Mouse (Mus musculus) gastrocnemius, postnatal 14 days (tissue): Measurements from ENCODE around the gene Hyou1. TPM values are rescaled to one million over a fixed set of nuclear protein-coding genes. Genes with fewer than 3 reads are reported as not detected.

Experiments
- DNase-seq: peaks from one replicate; pipeline ENCODE4 v3.0.0; 2021; ENCODE audit warnings: mixed read lengths
- intact Hi-C: fragments of 180-260 bp; cut with DNase I; formaldehyde crosslinking; loops from one replicate; pipeline ENCODE4 v1.15.1; 2025; ENCODE audit warnings: low total_unique reads
- microRNA-seq, 2 experiments: library from miRNA; unstranded; fragments of <30 nt; microRNA quantifications; one replicate each; pipeline ENCODE4 v1.2.0; 2021
- total RNA-seq, 2 experiments: library from RNA; stranded (reverse); gene quantifications; 2 replicates each; pipeline ENCODE4 v1.2.3; 2021

The Hyou1 gene
- total RNA-seq, 2 experiments from 2014 or later, result 25.9 to 30.6 TPM

DNA sequence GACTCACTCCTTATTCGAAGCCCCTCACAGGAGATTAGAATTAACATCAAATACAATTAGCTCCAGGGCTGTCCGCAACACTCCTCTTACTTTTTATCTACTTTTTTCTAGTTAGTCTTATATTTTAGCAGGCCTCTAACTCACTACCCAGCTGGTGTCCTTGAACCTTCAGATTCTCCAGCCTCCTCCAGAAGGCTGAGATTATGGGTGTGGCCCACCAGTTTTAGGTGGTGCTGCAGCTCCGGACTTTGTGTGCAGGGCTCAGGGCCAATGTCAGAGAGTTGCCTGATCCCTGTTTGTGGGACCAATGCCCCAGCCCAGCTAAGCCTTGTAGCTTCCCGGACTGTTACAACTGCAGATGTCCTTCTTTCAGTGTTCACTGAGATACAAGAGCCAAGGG is 44.3 kb downstream of the Hyou1 start:
- intact Hi-C loops, result no loop called here
- no peak for DNase-seq

DNA sequence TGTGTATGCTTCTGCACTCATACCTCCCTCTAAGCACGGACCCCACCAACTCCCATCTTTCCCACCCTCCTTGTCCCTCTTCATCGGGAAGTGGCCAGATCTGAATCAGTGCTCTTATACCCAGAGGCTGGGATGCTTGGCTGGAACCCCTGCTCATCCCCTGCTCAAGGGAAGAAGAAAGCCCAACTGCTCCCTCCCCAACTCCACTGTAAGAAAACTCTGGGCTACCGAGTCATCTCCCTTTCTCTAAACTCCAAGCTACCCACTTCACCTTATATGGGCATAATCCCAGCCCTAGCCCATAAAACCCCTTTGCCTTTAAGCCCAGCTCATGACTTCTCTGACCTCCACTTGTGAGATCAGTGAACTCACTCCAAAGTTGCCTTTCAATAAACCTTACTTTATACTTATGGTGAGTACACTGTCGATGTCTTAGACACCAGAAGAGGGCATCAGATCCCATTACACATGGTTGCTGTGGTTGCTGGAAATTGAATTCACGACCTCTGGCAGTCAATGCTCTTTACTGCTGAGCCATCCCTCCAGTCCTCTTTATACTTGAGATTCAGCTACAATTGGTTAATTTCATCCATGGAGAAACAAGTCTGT is 53.4 kb downstream of the Hyou1 start:
- intact Hi-C loops, result no loop called here
- DNase-seq, result no peak

GRCm38 (mm10) chr9:44435747-44436146 is 56.5 kb downstream of the Hyou1 start:
- DNase-seq, result no peak
- intact Hi-C loops, result no loop called here

DNA sequence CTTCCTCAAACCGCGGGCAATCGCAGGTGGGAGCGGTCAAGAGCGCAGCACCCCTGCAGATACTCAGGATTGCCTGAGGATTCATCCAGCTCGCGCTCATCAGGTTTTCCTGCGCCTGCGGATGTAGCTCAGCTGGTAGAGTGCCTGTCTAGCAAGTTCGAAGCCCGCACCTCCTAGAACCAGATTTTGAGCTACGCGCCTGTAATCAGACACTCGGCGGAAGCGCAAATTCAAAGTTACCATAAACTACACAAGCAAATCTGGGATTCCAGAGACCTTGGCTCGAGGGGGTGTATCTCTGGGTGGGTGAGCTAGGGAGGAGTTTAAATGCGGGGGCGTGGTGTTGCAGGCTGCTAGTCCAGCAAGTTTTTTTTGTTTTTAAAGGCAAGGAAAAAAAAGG is 61.7 kb downstream of the Hyou1 start, which contains the start of gene Foxr1:
TSS of gene Foxr1 (minus strand) at position 176 of the 400 bp plus-strand sequence.
- intact Hi-C loops, result no loop called here

More for the DNA sequence above, 61.7 kb downstream of the Hyou1 start, which contains the start of gene Foxr1:
- DNase-seq, result no peak

Small RNA genes within 50 kb of the gene (microRNA-seq; reads per million reads assigned to microRNA genes)
- gene Gm44335 (0 reads per million in 2 experiments), gene Mir7085 (0.32 to 1.5 reads per million in 2 experiments)

Other genes starting within 250 kb of the Hyou1 start
- 10 to 100 TPM; 62.3 to 83.8 TPM for gene Mcam, start 245.0 kb upstream of the Hyou1 start, total RNA-seq
- 10 to 100 TPM; 12.1 to 12.8 TPM for gene Cbl, start 145.4 kb upstream of the Hyou1 start, total RNA-seq
- gene Ccdc153, start 138.8 kb upstream of the Hyou1 start, total RNA-seq, result not detected
- under 1 TPM; 0.86 to 0.98 TPM for gene Pdzd3, start 128.0 kb upstream of the Hyou1 start, total RNA-seq
- gene Nlrx1, start 110.9 kb upstream of the Hyou1 start, total RNA-seq, result 10 to 100 TPM; 26.0 to 26.2 TPM
- gene Abcg4, start 90.9 kb upstream of the Hyou1 start, total RNA-seq, result under 1 TPM; 0.58 to 0.94 TPM
- 1 to 10 TPM; 5.8 to 6.0 TPM for gene Hinfp, start 73.8 kb upstream of the Hyou1 start, total RNA-seq
- 10 to 100 TPM; 12.1 to 13.7 TPM for gene C2cd2l, start 59.2 kb upstream of the Hyou1 start, total RNA-seq
- gene Dpagt1, start 53.5 kb upstream of the Hyou1 start, total RNA-seq, result 10 to 100 TPM; 12.5 to 14.0 TPM
- gene H2afx, start 44.8 kb upstream of the Hyou1 start, total RNA-seq, result 10 to 100 TPM; 21.7 to 24.8 TPM
- gene Hmbs, start 35.3 kb upstream of the Hyou1 start, total RNA-seq, result 10 to 100 TPM; 24.2 to 25.5 TPM
- 10 to 100 TPM; 15.6 to 16.9 TPM for gene Vps11, start 17.8 kb upstream of the Hyou1 start, total RNA-seq
- 100 to 1,000 TPM; 164 to 179 TPM for gene Slc37a4, start 17.4 kb downstream of the Hyou1 start, total RNA-seq
- gene Rps25, start 27.6 kb downstream of the Hyou1 start, total RNA-seq, result 1,000 to 10,000 TPM in 1 of 2 experiments, 100 to 1,000 TPM in 1; 952 to 1,089 TPM
- gene Trappc4, start 28.1 kb downstream of the Hyou1 start, total RNA-seq, result 10 to 100 TPM; 17.5 to 19.9 TPM
- gene Ccdc84, start 39.1 kb downstream of the Hyou1 start, total RNA-seq, result 1 to 10 TPM; 4.4 to 5.6 TPM
- gene Foxr1, start 61.6 kb downstream of the Hyou1 start, total RNA-seq, result not detected
- under 1 TPM; 0.35 to 0.78 TPM for gene Upk2, start 75.5 kb downstream of the Hyou1 start, total RNA-seq
- gene Bcl9l, start 103.3 kb downstream of the Hyou1 start, total RNA-seq, result 10 to 100 TPM; 38.9 to 44.2 TPM
- gene Cxcr5, start 182.4 kb downstream of the Hyou1 start, total RNA-seq, result not detected
- gene Ddx6, start 225.4 kb downstream of the Hyou1 start, total RNA-seq, result 10 to 100 TPM; 61.8 to 62.2 TPM